Mouse (Mus musculus): ENCODE data around the gene Lrrc59.
A peak's percentile ranks its signal among the peaks of the same experiment; 100 is the strongest.

Gene Lrrc59

GRCm38 (mm10) chr11:94629199-94629883, at the start of gene Lrrc59:
Lrrc59 (plus strand) TSS chr11:94629767.
- peak; percentile 97 for DNase-seq (ENCODE audit: extremely low spot score)

DNA sequence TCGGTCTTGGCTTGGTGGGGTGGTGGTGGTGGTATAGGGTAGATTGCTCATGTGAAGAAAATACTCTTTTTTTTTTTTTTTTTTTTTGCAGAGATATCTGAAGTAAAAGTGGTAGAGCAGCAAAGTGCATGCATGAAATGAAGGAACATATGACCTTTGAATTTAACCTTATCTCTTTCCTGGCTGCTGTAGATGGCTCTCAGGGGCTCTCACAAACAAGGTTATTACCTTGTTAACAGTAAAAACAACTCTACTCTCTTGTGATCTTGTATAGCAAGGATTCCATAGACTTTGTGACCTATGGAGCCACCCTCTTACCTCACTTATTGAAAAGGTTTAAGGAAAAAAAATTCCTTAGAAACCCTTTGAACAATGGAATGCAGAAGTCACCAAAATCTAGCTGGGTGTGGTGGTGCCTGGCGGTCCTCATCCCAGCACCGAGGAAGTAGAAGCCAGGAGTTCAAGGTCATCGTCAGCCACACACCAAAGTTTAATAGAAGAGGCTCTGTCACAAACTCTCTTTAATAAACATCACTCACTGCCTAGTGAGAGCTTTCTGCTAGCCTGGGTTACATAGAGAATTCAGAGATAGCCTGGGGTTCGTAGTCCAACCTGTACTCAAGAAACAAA, 49.3 kb upstream of the Lrrc59 start:
- DNase-seq (ENCODE audit: extremely low spot score): no peak

GRCm38 (mm10) chr11:94585091-94585490, 44.5 kb upstream of the Lrrc59 start:
- no peak for DNase-seq (ENCODE audit: extremely low spot score)

GRCm38 (mm10) chr11:94587511-94587910, 42.1 kb upstream of the Lrrc59 start:
- DNase-seq (ENCODE audit: extremely low spot score): no peak

GRCm38 (mm10) chr11:94596311-94596852, 33.2 kb upstream of the Lrrc59 start:
- DNase-seq (ENCODE audit: extremely low spot score): no peak

DNA sequence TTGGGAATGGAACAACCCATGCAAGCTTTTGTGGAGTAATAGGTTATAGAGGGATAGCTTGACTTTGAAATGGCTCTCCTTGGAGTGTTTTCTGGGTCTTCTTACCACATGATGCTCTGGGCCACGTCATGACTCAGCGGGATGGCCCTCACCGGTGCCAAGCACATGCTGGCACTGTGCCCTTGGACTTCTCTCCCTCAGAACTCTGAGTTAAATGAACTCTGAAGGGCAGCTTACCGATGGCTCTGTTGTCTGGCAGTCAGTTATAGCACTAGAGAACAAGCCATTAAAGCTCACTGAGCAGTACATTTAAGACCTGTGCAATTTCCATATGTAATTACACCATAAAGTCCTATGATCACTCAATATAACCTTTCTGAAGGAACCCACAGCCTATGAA, 32.2 kb upstream of the Lrrc59 start:
- no peak for DNase-seq (ENCODE audit: extremely low spot score)

DNA sequence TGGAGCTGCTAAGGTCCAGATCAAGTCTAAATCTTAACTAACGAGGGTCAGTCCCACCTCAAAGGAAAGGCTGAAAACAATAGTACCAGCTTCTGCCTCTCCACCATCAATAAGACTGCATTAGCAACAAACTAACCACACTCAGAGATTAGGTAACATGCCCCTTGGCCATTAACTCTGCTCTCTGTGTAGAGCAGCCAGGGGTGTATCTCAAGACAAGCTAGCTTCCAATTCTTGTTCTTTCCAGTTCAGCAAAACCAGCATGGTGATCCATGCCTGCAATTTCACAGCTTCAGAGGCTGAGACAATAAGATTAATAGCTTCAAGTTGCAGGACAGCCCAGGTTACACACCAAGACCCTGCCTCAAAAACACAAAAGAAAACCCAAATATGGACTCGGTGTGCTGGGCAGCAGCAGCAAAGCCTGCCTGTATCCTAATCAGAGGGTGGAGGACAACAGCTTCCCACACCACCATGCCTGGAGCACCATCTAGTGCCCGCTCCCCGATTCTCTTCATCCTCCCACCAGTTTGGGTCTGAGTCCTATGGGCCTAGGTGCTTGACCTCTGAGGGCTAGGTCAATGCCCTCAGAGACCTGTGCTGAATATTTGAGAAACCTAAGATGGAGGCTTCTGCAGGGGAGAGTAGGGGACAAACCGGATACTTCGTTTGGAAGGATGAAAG, 31.0 kb upstream of the Lrrc59 start:
- no peak for DNase-seq (ENCODE audit: extremely low spot score)

DNA sequence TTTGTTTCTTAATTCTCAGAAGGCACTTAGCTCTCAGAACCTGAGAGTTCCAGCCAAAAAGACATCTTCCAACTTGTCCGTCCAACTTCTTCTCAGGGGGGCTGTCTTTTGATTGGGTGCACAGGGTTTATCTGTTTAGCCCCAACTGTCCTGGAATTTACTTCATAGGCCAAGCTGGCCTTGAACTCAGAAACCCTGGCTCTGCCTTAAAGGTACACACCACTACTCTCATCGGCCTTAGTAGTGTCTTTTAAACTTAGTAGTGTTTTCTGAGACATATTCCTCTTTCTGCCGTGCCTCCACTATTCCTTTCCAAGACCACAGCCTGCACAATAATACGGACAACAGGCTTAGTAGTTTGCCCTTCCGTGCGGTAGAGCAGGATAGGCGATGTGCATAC, 29.1 kb upstream of the Lrrc59 start:
- DNase-seq (ENCODE audit: extremely low spot score): no peak

GRCm38 (mm10) chr11:94601321-94602281, 28.0 kb upstream of the Lrrc59 start, which contains the start of gene Acsf2:
Acsf2 (minus strand) TSS chr11:94601871.
- DNase-seq (ENCODE audit: extremely low spot score): peak; percentile 92

- DNase-seq (ENCODE audit: extremely low spot score): no peak
Measured at GRCm38 (mm10) chr11:94602356-94602955, 27.1 kb upstream of the Lrrc59 start.

DNA sequence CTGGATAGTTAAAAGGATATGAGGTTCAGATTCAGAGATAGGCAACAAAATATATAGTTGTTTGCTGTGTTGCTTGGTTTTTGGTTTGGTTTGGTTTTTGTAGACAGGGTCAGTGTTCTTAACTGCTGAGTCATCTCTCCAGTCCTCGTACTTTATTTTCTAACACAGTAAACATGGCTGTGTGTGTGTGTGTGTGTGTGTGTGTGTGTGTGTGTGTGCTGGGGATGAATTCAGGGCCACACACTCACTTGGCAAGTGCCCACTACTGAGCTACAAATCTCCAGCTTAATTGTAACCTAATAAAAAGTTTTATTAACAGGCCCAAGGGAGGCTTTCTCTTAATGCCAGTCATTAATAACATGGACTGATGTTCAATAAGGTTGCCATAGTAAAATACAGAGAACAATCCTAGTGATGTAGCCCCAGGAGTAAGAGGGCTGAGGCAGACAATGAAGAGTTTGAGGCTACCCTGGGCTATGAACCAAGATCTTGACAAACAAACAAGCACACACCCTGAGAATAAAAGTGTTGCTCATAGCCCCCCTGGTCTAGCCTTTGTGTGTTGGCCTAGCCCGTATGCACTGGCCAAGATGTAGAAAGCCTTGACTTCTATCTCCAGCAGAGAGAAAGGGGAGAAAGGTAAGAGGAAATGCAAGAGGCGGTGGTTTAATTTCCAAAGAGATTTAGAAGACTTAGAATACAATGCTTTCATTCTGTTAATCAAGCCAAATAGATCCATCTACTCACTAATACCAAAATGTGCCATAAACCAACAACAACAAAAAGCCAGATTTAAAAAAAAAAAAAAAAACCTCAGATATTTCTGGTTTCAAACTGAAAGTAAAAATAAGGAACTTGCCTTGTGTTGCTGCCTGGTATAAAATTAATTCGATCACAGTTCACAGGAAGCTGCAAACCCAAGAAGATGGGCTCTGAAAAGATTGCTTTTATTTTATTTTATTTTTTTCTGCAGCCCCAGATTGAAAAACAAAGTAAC, 18.5 kb upstream of the Lrrc59 start:
- DNase-seq (ENCODE audit: extremely low spot score): no peak

DNA sequence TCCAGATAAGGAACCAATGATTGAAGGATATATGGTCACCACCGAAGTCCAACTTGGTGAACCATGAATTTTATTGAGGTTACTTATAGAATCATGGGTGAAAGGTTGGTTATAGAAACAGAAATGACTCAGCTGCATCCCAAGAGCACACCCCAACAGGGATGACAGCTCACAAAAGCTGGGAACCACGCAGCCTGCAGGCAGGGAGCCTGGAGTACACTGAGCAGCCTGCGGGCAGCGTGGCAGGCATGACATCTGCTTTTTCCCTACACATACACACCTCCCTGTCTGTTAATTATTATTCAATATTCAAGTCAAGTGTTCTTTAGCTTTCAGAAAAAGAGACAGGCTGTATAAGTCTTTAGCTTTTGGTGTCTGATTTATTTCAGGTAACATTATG, 15.0 kb upstream of the Lrrc59 start:
- no peak for DNase-seq (ENCODE audit: extremely low spot score)

DNA sequence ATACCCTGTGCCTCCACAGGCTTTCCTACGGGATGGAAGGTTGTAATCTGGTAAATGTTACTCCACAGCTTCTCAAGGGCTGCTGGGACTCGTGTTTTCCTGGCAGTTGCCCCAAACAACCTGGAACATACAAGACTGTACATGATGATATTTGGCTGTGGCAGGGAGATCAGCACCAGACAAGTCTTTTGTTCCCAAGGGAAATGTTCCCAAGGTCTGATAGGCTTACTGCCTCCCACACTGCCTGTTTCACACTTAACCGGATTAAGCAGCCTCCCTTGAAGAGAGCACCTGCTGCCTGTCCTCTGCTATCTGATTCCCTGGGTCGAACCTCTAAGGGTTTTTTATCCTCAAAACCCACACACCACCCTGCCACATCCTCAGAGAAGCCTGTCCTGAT, 14.1 kb upstream of the Lrrc59 start:
- no peak for DNase-seq (ENCODE audit: extremely low spot score)

GRCm38 (mm10) chr11:94617646-94618045, 11.9 kb upstream of the Lrrc59 start:
- DNase-seq (ENCODE audit: extremely low spot score): no peak

GRCm38 (mm10) chr11:94620766-94621457, 8.7 kb upstream of the Lrrc59 start:
- no peak for DNase-seq (ENCODE audit: extremely low spot score)

GRCm38 (mm10) chr11:94621458-94621852, 8.1 kb upstream of the Lrrc59 start:
- DNase-seq (ENCODE audit: extremely low spot score): no peak

DNA sequence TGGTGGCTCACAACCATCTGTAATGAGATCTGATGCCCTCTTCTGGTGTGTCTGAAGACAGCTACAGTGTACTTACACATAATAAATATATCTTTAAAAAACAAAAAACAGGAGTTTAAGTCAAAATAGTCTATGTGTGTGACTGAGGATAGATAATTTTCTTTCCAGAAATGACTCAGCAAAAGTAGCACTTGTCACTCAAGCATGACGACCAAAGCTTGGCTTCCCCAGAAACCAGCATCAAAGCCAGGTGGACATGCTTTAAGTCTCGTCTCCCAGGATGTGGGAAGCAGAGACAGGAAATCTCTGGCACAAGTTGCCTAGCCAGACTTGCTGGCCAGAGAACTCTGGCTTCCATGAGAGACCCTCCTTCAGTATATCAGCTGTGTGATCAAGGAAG, 7.4 kb upstream of the Lrrc59 start:
- DNase-seq (ENCODE audit: extremely low spot score): no peak

DNA sequence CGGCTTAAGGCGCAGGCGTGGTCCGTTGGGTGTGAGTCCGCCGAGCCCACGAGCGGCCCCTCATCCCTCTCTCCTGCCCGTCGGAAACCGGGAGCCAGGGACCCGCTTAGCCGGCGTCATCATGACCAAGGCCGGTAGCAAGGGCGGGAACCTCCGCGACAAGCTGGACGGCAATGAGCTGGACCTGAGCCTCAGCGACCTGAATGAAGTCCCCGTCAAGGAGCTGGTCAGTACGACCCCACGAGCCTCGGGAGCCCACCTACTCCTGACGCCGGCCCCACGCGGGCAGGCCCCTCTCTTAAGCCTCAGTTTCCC, 274 bp downstream of the Lrrc59 start:
- DNase-seq (ENCODE audit: extremely low spot score): no peak

GRCm38 (mm10) chr11:94630199-94631011, 838 bp downstream of the Lrrc59 start:
- peak; percentile 20 for DNase-seq (ENCODE audit: extremely low spot score)

All from embryo, embryonic 9.5 days (tissue).